Mouse (Mus musculus): ENCODE measurements at regions not wholly inside any gene's neighbourhood (a gene's known extent, or its start where the extent isn't known, plus 50 kb on each side); places are given as distances from the start of the nearest gene placed in this dataset.

DNA sequence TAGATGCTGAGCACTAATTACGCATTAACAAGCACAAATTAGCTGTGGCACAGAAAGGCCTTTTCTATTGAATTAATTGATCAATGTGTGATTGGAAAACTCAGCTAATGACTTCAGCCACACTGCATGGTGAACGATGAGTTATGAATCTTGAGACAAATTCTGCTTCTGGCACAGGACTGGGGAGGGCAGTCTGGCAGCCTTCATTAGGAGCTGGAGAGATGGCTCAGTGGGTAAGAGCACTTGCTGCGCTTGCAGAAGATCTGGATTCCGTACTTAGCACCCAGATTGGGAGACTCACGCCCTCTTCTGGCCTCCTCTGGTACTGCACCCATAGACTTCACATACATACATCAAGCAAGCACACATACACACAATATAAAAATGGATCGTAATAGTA, 793.3 kb downstream of the Tmem132b start:
- no peak for TF ChIP-seq POLR2A (IDR thresholded peaks at IDR 0.05; ENCODE audit: low read depth, low read length)
- no peak for TF ChIP-seq TCF12 (IDR thresholded peaks at IDR 0.05; ENCODE audit: low read depth, low read length)
- TF ChIP-seq TBP (conservative IDR thresholded peaks at IDR 0.05; ENCODE audit: low read depth, low read length) = no peak
- TF ChIP-seq MEF2A (IDR thresholded peaks at IDR 0.05; ENCODE audit: borderline replicate concordance, low read depth, low read length) = no peak
- no peak for TF ChIP-seq CTCF (conservative IDR thresholded peaks at IDR 0.05 in 1 of 2, IDR thresholded peaks at IDR 0.05 in 1 of 2; ENCODE audit: low read depth in 2 of 2, low read length in 2 of 2)

Data from CH12.LX (cell line).